Mouse (Mus musculus) gastrocnemius, postnatal 10 days (tissue): Measurements from ENCODE around the gene 4931409K22Rik. TPM values are rescaled to one million over a fixed set of nuclear protein-coding genes. Genes with fewer than 3 reads are reported as not detected.

Experiments
- DNase-seq: peaks from one replicate; pipeline ENCODE4 v3.0.0; 2021; ENCODE audit warnings: mixed read lengths
- long read RNA-seq, 2 experiments: library from polyadenylated mRNA; stranded (forward); transcript quantifications; one replicate each; pipeline ENCODE4 v2.0.0; 2021
- total RNA-seq, 2 experiments: library from RNA; stranded (reverse); gene quantifications; 2 replicates each; pipeline ENCODE4 v1.2.3; 2021

Gene 4931409K22Rik
- total RNA-seq = not detected
- long read RNA-seq, experiment 1 = 0 reads
- long read RNA-seq, experiment 2 = 0 reads

DNA sequence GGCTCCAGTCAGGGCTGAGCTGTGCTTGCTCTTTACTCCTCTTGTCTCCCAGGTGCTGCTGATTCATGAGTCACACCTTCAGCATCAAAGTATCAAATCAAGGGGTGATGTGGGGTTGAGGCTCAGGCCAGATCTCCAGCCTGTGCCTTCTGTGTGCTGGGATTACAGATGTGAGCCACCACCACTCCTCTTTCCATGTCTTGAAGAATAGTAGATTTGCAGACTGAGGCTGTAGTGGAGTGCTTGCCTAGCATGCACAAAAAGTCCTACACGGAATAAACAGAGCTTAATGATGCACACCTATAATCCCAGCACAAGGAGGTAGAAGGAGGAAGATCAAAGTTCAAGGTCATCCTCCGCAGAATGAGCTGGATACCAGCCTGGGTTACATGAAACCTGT lies at the start of gene 4931409K22Rik:
4931409K22Rik (minus strand) TSS at position 101 of the 400 bp plus-strand sequence.
- no peak for DNase-seq

DNA sequence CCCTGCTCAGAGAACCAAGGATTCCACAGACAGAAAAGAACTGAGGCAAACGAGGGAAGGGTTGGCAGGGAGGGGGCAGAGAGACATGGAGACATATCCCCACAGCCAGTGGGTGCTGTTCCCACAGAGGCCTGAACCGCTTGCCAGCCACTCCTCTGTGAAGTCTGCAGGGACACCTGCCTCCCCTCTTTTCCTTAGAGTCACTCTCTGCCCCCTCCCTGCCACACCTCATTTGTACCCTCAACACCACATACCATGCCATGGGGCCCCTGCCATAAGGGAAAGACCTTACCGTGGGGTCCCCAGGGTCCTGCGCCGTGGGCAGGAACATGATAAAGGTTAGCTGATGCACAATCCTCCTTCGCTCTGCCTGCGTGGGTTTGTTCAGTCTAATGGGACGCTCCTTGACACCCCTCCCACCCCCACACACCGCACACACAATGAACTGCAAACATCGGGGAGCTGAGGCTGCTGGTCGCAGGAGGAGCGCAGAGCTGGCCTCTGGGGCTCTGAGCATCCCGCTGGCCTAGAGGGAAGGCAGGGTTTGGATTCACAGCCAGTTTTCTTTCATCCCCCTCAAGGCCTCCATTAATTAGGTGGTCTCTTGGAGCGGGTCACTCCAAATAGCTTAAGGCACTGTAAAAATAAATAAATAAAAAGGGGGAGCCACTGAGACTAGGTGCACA lies 49.5 kb upstream of the 4931409K22Rik start:
- DNase-seq = no peak

DNA sequence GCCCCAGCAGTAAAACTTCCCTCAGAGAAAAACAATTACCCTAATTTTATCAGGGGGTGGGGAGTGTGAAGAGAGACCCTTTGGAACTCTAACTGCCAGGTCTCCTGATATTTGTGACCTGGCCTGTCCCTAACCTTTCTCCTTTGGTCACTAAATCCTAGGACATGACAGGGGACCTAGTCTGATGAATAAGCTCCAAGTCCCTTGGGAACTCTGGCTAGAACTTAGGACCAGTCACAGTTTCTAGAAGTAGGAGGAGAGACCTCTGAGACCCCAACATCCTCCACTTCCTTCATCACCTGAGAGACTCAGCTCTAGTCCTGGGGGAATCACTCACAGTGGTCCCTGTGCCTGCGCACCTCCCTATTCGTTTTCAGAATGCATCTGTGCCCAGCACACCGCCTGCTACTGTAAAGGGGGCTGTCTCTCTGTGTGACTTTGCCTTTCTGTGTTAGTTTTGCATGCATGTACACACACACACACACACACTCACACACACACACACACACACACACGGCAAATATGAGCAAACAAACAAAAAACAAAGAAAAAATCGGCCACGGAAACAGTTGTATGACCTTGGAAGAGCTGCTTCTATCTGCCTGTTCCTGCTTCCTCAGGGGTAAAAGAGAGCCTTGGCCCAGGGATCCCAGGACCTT lies 48.8 kb upstream of the 4931409K22Rik start:
- DNase-seq = no peak

DNA sequence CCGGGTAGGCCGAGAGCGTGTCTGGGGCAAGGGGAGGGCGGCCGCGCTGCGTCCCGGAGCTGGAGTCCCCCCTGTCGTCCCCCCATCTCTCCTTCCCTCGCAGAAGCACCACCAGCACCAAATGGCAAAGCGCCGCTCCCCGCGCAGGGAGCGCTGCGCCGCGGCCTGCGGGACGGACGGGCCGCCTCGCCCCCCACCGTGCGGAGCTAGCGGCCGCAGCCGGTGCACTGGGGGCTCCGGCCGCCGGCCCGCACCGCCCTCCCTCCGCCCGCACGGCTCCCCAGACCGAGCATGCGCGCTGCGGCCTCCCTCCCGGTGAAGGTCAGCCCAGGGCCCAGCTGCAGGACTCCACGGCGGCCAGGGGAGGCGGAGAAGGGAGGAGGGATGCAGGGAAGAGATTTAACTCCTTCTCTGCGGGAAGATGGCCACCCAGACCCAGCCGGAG lies 48.1 kb upstream of the 4931409K22Rik start:
- DNase-seq = peak; percentile 91

DNA sequence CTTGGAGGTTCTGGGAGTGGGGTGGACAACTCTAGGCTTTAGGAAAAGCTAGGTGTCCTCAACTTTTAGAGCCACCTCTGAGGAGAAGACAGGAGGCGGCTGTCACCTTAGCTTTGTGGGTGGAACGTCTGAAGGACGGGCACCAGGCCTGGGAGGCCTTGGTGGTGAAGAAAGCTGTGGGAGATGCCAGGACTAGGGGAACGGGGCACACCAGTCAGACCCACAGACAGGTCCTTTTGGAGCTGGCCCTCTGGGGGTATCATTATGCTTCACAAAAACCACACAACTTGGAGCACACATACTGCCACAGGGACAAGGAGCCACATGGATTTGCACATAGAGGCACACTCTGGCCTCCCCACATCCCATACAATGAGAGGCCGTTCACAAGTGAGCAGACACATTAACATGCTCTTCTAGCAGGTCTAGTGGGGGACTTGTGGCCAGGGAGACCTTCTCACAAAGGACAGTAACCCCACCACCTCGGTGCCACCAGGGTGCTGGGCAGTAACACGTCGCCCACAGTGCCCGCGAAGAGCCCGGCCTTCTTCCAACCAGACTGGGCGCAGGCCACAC lies 47.6 kb upstream of the 4931409K22Rik start:
- DNase-seq = no peak

DNA sequence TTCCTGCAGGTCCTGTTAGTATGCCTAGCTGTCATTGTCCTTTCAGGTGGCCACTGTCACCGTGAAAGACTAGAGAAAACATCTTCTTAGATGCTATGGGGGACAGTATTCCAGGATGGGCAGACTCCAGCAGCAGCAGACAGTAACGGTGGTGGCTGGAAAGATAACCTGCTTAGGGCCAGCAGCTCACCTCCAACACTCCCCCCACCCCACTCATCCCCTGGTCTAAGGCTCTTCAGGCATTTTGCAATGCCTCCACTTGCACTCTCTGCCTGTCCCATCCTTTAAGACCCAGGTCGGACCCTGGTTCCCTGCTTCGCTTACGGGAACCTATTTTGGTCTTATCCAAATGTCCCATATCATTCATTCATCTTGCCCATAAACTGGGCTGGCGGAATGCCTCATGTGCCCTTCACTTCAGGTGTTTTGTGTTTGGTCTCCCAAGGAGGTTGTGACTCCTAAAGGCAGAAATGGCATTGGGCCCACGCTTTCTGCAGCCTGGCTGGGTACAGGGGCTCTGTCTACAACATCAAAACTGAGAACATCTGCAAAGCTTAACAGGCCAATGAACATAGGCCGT lies 46.9 kb upstream of the 4931409K22Rik start:
- DNase-seq = no peak

DNA sequence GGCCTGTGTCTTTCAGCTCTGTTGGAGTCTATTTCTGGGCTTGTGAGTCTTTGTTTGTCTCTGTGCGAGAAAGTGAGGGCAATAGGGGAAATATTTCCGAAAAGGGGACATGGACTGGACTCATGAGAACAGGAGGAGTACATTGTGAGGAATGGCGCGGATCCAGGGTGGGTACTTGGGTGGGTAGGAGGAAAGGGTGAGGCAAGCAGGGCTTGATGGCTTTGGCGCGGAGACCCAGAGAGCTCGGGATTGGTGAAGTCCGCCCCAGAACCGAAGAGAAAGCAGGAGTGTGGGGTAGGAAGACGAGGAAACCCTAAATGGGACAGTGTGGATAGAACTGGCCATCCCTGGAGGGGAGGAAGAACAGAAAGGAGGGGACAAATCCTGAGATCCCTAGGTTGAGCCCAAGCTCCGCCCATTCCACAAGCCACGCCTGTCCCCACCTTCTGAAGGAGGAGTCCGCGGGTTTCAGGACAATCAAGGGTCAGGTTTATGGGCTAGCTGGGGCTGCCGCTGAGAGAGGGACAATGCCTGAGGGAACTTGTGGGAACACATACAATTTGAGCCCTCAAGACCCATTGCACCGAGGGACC lies 46.2 kb upstream of the 4931409K22Rik start:
- peak; percentile 80 for DNase-seq

DNA sequence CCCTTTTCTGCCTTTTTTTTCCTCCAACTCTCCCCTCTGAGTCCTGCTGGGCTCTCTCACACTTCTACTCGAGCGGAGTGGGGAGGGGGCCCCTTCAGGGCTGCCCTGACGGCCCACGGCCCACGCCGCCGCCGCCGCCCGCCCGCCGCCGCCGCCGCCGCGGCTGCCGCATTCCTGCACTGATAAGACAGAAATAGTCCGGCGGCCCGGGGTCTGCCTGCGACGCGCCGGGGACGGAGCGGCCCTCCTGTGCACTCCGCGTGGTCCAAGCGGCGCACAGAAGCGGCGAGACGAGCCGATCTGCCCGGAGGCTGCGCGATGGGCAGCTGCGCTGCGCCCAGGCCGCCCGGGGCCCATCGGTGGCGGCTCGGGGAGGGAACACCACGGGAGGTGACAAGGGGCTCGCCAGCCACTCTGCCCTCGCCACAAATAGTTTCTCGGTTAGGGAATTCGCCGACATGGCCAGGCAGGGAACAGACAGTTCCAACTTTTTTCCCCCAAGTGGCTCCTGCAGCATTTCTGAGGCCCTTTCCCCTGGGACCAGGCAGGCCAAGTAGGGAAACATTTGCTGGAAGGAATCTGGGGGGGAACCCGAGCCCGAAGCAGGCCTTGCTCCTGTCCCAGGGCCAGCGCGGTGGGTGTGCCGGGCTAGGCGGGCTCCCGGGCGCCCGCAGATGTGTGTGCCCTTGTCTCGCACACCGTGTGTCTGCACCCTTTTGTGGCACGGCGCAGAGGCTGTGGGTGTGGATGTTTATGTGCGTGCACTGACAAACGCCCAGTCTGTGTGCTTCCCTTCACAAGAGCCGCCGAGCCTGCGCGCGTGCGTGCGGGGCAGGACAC lies 45.5 kb upstream of the 4931409K22Rik start:
- DNase-seq = peak; percentile 78

DNA sequence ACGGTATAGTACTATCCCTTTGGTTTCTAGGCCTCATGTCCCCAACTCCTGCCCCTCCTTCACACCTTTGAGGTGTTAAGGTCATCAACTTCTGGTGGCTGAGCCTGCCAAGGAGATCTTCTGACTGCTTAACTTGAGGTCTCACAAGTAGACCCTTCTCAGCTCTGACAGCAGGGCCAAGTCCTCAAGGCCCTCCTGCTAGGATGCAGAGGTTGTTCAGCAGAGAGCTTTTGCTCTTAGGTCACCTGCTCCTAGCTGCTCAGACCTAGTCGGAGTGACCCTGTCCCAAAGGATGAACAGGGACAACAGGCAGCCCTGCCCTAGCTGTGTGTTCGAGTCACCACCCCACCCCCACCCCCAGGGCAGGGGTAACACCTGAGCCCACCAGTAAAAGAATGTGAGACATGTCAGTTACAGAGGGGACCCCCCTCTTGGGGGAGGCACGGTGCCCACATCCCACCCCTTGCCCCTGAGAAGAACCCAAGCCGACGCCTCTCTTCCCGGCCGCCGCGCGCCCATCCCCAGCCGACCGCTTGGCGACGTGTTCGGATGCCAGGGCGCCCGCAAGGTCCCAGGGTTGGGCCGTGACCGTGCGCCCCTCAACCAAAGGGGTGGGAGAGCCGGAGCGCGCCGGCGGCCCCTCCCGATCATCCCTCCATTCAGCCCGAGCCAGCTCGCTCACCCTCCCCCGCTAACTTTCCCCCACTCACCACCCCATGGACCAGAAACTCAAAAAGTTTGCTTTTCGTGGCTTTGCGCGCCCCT lies 44.6 kb upstream of the 4931409K22Rik start:
- DNase-seq = peak; percentile 53

DNA sequence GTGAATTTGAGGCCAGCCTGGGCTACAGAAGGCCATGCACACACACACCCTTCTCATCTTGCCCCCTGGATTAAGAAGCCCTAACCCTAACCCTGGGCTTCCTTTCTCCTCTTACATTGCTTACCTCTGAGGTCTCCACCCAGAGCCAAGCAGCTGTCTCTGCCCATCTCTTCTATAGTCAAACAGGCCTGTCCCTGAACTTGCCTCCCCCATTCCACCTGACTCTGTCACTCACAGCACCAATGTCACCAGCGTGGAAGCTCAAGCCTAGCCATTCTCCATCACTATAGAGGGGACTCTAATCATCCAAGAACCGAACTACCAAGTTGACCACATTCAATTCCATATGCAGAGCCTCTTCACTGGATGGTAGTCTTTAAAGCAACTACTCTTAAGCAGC lies 43.6 kb upstream of the 4931409K22Rik start:
- DNase-seq = peak; percentile 68

DNA sequence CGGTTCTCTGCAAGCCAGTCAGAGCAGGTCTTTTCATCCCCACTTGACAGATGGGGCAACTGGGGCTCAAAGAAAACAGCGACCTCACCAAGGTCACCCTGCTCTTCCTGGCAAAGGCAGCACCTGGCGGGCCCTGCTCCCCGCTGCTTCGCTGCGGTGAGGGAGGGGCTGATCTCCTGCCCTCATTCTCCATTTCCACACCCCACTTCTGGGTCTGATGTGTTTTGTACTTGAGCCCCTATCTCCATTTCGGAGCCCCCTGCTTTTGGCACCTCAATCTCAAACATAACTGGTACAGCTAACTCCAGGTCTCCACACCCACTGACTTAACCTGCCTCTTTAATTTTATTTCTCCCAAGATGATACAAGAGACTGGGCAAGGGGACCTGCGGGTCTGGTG lies 42.5 kb upstream of the 4931409K22Rik start:
- no peak for DNase-seq

DNA sequence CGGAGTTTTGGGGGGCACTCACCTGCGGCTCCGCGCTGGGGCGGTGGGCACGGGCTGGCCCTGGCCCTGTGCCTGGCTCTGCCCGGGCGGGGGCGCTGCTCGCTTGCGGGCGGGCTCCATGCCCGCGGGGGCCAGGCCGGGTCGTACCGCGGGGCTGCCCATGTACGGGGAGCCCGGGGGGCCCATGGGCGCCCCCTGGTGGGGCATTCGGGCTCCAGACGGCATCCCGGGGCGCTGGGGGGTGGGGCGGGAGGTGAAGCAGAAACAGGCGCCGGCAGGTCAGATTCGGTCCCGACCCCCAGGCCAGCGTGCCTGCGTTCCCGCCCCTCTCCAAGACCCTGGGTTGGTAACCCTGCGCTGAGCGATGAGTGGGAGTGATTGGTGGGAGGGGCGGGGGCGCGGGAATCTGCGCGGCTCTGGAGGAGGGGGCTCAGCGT lies 42.0 kb upstream of the 4931409K22Rik start:
- peak; percentile 83 for DNase-seq

DNA sequence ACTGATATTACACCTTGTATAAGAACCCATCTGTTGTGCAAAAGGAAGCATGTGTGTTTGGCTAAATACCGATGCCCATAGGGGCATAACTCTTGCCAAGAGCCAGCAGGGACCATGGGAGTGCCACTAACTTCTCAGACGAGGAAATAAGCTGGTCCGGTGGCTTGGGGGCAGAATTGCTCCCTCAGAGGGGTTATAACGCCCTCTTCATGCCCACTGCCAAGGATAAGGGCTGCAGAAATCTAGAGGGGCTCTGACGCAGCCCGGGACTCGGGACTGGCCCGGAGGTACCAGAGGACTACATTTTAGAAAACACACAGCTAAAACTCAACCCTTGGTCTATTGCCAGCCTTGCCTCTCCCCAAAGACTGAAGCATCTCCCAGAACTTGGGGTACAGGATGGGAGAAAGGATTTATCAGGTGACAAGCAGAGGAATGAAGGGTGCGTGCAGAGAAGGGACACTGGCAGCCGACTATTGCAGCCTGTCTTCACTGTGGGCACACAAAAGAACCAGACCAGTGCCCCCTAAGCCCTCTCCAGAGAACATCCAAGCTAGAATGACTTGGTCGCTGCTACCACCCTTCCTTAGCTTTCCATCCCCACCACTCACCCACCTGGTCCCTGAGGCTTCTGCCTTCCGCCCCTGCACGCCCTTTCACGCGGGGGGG lies 41.4 kb upstream of the 4931409K22Rik start:
- DNase-seq = no peak

DNA sequence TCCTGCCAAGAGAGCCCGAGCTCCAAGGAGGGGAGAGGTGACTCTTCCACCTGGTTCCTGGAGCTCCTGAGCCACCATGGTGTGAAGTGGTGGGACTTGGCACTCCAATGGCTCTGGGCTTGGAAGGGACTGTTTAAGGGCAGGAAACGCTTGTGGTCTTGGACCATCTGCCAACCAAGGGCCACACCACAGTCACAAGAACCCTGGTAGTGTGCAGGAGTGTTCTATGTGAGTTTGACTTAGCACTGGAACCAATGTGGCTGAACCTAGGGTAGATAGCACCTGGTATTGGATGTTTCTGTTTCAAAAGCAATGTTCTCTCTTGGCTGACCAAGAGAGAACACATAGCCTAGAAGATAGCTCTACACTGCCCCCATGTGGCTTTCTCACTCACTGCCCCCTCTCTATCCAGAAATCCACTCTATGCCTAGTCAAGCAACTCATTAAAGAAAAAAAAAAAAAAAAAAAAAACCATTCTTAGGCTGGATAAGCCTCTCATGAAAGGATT lies 40.7 kb upstream of the 4931409K22Rik start:
- peak; percentile 80 for DNase-seq

DNA sequence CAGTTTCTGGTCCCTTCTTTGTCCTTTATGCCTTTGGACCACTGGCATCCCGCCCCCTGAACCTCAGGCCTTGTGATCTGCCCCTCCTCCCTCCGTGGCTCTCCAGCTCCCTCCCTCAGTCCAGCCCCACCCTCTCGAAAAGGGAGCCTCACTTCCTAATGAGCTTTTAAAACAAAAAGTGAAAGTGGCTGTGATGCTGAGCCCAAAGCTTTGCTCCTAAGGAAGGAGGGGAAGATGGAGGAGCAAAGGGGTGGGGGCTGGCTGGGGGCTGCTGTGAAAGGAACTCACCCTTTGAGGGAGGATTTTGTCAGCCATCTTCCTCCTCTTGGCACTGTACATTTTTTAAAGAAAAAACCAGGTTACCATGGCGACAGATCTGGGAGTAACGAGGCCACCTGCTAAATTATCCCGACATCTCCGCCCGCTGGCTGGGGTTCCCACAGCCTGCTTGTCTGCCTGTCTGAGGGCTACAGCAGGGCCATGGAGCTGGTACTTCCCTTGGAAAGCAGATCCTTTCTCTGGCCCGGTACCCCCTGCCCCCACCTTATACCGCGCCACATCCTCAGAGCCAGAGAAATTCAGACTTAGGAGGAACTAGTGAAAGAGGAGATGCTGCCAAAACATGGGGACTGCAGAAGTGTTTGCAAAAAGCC lies 40.0 kb upstream of the 4931409K22Rik start:
- DNase-seq = no peak

DNA sequence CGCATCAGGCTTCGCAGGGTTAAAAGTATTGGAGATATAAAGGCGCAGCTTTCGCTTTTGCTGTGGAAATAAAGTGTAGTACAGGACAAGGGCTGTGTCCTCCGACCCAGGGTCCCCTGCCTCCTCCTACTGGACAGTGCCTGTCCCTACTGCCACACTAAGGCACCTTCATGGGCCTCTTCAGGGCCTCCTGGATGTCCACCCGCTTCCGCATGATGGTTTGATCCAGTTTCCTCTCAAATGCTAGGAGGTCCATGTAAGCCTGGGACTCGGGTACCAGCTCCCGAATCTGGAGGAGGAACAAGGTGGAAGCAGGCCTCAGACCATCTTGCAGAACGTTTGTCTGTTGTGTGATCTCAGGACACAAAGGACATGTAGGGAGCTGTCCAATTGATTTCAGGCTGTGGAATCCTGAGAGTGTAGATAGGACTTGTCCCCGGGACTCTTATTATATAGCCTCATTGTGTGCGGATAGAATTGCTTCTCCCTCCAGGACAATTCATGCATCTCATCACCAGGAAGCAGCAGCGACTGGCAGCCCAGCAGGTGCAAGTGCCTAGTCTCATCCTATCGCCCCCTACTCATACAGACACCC lies 39.3 kb upstream of the 4931409K22Rik start:
- no peak for DNase-seq

DNA sequence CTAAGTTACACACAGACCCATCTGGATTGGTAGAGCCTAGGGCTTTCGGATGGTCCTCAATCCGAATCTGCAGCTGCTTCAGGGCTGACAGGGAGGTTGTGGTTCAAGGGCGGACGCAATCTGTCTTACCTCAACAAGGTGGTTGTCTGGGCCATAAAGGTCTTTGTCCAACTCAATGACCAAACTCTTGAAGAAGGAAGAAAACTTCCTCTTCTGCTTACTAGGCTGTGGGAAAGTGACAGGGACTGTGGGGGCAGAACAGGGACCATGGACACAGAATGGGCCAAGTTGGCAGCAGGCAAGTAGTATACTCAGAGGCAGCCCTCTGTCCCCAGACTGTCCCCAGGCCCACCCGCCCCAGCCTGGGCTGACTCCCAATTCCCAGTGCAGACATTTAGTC lies 38.7 kb upstream of the 4931409K22Rik start:
- no peak for DNase-seq

DNA sequence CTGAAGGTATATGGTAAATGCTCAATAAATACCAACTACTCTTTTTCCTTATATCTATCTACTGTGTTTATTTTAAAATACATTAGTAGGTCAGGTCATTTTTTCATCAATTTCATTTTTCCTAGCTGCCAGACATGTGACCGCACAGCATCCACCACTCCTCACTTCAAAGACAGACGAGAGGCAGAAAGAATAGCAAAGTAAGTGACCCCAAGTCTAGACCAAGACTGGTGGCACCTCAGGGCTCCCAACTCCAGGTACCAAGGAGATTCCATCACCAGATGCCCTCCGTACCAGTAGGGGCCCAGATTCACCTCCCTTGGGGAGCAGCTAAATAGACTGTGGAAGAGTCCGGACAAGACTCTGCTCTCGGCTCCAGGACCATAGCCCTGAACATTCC lies 37.7 kb upstream of the 4931409K22Rik start:
- no peak for DNase-seq

DNA sequence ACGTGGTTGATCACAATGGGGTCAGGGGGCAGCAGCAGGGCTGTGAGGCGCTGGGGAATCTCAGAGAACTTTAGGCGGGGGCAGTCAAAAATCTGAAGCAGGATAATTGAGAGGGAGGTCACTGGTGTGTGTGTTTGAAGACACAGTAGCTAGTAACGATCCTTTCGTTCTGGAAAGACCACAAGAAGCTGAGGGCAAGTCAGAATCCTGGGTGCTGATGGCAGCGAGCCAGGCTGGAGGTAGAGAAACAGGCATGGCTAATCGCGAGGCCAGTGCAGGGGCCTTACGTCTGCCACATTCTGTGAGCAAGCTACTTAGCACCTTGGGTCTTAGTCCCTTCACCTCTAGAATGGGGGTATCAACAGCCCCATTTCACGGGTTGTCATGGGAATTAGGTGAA lies 37.3 kb upstream of the 4931409K22Rik start:
- no peak for DNase-seq
